Mouse (Mus musculus): Measurements from ENCODE around the gene Crhr2. TPM values are rescaled to one million over a fixed set of nuclear protein-coding genes. Genes with fewer than 3 reads are reported as not detected.
A peak's percentile ranks its signal among the peaks of the same experiment; 100 is the strongest.

The Crhr2 gene
- 10 to 100 TPM; 19.5 to 20.8 TPM for total RNA-seq (2021)
- long read RNA-seq, experiment 1, transcript Crhr2-208 (13 exons, 2,041 nt), result major isoform, 8 of 15 reads
- long read RNA-seq, experiment 1, partial matches to known transcripts, result 0 of 15 reads
- long read RNA-seq, experiment 1, other reads (novel, unspliced or antisense), result 5 of 15 reads
- long read RNA-seq, experiment 2, transcript Crhr2-208 (13 exons, 2,041 nt), result major isoform, 9 of 26 reads
- long read RNA-seq, experiment 2, partial matches to known transcripts, result 1 of 26 reads
- long read RNA-seq, experiment 2, other reads (novel, unspliced or antisense), result 12 of 26 reads

- intact Hi-C loops (cut with DNase I), result no loop called here
- peak in 1 of 2 experiments; percentile 35 for DNase-seq
Observed at GRCm38 (mm10) chr6:55132794-55133193, at the start of gene Crhr2. TSS of gene Crhr2 (minus strand) at chr6:55133016.

- intact Hi-C loops (cut with DNase I), result no loop called here
- DNase-seq, result no peak
Observed at GRCm38 (mm10) chr6:55179560-55179959, 46.7 kb upstream of the Crhr2 start.

- intact Hi-C loops (cut with DNase I), result no loop called here
- DNase-seq, result no peak
Observed at GRCm38 (mm10) chr6:55177060-55177732, 44.4 kb upstream of the Crhr2 start.

- intact Hi-C loops (cut with DNase I), result no loop called here
- no peak for DNase-seq
Observed at GRCm38 (mm10) chr6:55175892-55176291, 43.1 kb upstream of the Crhr2 start.

DNA sequence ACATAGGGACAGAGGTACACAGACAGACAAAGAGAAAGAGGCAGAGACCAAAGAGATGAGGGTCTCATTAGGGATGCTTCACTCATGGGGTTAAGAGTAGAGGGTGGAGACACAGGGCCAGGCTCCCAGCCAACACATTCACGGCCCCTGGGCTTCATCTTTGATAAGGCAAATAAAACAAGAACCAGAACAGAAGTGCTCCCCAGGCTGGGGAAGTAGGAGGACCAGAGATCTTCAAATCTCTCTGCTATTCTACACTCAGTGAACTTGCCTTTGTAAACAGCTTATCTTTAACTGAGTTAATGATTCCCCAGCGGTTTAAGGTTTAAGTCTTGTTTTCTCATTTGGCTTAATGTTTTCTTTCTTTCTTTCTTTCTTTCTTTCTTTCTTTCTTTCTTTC, 42.6 kb upstream of the Crhr2 start:
- intact Hi-C loops (cut with DNase I), result no loop called here
- DNase-seq, result no peak

DNA sequence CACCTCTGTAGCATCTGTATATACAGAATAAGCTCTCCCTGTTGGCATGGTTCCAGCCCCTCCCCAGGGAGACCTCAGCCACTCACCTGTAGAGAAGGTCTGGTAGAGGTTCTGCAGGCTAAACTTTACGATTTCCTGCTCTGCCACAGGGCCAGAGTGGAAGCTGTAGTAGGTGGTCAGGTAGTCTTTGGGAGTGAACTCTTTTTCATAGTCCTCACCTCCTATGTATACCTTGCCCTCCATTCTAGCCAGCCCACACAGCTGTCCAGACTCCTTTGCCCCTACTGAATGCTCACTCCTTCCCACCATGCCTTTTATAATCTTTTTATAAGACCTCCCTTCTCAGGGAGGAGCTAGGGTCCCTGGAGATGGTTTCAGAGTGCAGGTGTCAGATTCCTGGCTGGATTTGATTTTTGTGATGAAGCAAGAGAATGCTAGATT, 41.9 kb upstream of the Crhr2 start, which contains the start of gene Inmt:
Gene Inmt, minus strand, starts transcription at position 303 of the 441 bp plus-strand sequence.
- intact Hi-C loops (cut with DNase I), result no loop called here
- DNase-seq, result no peak

- intact Hi-C loops (cut with DNase I), result no loop called here
- DNase-seq, result no peak
Observed at GRCm38 (mm10) chr6:55173941-55174349, 41.1 kb upstream of the Crhr2 start.

- intact Hi-C loops (cut with DNase I), result no loop called here
- DNase-seq, result no peak
Observed at GRCm38 (mm10) chr6:55173171-55173570, 40.4 kb upstream of the Crhr2 start.

DNA sequence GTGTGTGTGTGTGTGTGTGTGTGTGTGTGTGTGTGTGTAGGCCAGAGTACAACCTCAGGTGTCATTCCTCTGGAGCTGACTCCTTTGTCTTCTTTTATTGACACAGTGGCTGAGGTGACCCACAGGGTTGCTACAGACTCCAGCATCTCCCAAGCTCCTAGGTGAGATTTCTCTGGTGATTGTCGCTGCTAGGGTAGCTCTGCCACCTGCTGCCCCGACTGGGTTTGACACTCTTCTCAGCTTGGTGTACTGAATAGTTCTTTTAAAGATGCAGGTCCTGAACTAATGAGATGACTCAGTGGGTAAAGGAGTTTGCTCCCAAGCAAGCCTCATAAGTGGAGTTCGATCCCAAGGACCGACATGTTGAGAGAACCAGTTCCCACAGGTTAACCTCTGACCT, 38.8 kb upstream of the Crhr2 start:
- intact Hi-C loops (cut with DNase I), result no loop called here
- DNase-seq, result no peak

- DNase-seq, result no peak
- intact Hi-C loops (cut with DNase I), result loop anchor here (5.0 to 10.0 kb wide), 5 partner anchors 98 to 468 kb away; no protein-coding TSS in a partner anchor
Observed at GRCm38 (mm10) chr6:55169818-55170217, 37.0 kb upstream of the Crhr2 start.

DNA sequence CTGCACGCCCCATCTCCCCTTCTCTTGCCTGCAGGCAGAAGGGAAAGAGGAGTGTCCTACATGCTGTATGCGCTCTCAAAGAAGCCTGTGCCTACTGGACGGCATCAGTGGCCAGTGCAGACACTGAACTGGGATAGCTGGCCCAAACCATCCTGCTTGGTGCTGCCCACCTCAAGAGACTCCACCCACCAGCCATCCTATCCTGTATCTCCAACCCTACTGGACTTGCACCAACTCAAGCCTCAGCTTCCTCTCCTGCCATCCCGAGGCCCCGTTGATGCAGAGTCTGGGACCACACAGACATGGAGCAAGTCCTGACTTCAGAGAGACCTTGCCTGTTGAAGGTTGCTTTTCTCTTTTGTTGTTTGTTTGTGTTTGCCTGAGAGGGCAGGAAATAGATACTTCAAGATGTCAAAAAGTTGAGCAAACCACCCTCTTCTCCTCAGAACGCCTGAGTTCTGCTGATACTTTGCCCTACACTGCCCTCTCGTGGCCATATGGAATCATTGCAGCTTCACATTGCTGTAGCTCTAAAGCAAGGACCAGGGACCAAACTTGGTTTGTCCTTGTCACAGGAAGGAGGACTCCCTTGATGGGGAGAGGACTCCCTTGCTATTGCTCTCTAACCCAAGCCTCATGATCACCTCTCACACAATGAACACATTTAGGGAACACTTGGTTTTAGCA, 34.1 kb upstream of the Crhr2 start:
- intact Hi-C loops (cut with DNase I), result loop anchor here (2.0 to 10.0 kb wide), 6 partner anchors 76 to 465 kb away; no protein-coding TSS in a partner anchor
- peak; percentile 53 to 62 for DNase-seq

GRCm38 (mm10) chr6:55163046-55163584, 30.3 kb upstream of the Crhr2 start:
- no peak for DNase-seq
- intact Hi-C loops (cut with DNase I), result loop anchor here (10.0 kb wide), 1 partner anchor 358 kb away; no protein-coding TSS in a partner anchor

DNA sequence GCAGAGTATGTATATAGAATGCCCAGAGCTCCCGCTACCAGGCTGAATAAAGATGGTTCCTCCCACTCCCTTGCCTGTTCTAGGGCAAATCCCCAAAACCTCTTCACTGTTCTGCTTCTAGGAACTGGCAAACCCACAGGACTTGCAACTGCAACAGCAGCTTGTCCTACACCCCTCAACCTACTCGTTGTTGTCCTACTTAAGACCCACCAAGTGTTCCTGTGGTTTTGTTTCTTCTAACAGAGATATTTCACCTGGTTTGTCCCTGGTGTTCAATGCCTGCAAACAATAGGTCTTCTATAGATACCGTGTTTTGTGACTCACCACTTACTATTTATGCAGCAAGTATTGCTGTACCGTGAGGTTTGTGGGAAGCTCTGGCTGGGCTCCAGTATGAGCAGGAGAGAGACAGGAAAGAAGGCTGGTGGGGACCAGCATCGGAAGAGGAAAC, 28.5 kb upstream of the Crhr2 start:
- no peak for DNase-seq
- intact Hi-C loops (cut with DNase I), result loop anchor here (10.0 kb wide), 1 partner anchor 357 kb away; no protein-coding TSS in a partner anchor

- DNase-seq, result no peak
- intact Hi-C loops (cut with DNase I), result no loop called here
Observed at GRCm38 (mm10) chr6:55159256-55159655, 26.4 kb upstream of the Crhr2 start.

DNA sequence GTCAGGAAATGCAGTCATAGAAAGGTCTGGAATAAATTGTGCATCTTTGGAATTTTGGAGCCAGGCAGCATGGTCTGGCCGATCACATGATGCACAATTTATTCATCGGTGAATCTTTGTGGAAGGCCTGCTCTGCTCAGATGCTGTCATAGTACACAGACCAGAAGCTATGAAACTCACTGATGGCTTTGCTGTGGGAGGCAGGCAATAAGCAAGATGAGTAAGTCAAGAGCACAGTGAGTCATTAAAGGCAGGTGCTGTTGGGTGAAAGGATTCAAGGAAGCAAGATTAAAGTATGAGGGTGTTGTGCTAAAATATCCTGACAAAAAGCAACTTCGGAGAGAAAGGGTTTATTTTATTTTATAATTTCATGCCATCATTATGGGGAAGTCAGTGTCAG, 19.4 kb upstream of the Crhr2 start:
- intact Hi-C loops (cut with DNase I), result no loop called here

GRCm38 (mm10) chr6:55146138-55146537, 13.3 kb upstream of the Crhr2 start:
- no peak for DNase-seq
- intact Hi-C loops (cut with DNase I), result no loop called here

More for the DNA sequence above, 19.4 kb upstream of the Crhr2 start:
- no peak for DNase-seq

DNA sequence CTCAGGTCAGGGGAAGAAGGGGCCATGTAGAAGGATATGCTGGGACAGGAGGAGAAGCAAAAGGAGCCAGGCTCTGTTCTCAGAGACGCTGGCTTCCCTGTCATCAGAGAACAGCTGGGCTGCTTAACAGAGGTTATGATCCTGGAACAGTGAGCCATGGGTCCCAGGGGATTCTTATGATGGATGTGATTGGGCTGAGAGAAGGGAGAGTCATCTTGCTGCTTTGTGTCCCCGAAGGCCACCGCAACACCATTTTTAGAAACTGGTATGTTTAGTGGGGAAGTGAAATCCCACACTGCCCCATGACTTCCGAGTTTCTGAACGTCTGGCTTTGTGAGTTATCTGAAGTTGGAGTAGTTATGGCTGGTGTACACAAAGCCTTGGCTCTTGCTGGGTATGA, 12.5 kb upstream of the Crhr2 start:
- intact Hi-C loops (cut with DNase I), result no loop called here
- no peak for DNase-seq

DNA sequence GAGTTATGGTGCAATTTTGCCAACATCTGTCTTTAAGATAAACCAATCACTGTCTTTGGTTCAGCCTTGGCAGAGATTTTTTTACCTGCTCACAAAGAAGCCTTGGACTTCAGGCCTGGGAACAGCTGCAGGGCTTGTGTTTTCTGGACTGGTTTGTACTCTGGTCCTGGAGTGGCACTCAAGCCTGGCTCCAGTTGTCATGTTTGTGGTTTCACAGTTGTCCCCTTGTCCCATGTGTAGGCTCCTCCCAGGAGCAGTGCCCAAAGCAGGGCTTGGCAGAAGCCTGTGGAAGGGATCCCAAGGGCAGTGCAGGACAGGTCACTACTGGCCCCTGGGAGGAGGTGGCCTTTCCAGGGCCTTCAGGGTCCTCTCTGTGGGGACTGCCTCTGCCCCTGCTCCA, 5.5 kb upstream of the Crhr2 start:
- peak; percentile 33 to 40 for DNase-seq
- intact Hi-C loops (cut with DNase I), result no loop called here

- DNase-seq, result no peak
- intact Hi-C loops (cut with DNase I), result no loop called here
Observed at GRCm38 (mm10) chr6:55133425-55133824, 609 bp upstream of the Crhr2 start.

DNA sequence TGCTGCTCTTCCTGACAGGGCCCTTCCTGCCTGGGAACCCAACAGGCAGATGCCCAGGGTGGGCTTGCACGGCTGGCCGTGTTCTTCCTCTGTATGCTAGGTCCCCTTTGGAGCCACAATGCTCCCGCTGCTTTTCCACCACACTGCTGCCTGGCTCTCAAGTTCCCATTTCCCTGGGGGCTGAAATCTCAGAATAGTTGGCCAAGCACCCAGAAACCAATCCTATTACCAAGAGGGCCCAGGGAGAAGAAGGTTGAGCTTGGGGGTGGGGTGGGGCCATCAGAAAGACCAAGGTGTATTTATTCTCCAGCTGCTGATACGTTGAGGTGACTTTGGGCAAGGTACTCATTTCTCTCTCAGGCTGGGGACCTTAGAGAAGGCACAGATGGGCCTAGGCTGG, 1.5 kb downstream of the Crhr2 start:
- intact Hi-C loops (cut with DNase I), result no loop called here
- no peak for DNase-seq

- DNase-seq, result no peak
- intact Hi-C loops (cut with DNase I), result no loop called here
Observed at GRCm38 (mm10) chr6:55130631-55131030, 2.2 kb downstream of the Crhr2 start.

Data from gastrocnemius, postnatal 36 days (tissue).